Mouse (Mus musculus) ovary, postnatal 36 days (tissue): ENCODE measurements around the gene Ecel1.

Source experiments
- DNase-seq: peaks from one replicate; pipeline ENCODE4 v3.0.0; 2022; ENCODE audit warnings: low spot score, mixed read lengths

Ecel1 gene

GRCm38 (mm10) chr1:87156199-87156587 lies at the start of gene Ecel1:
Gene Ecel1 (minus strand): TSS chr1:87156521.
- no peak for DNase-seq

GRCm38 (mm10) chr1:87205502-87205901 lies 49.2 kb upstream of the Ecel1 start:
- no peak for DNase-seq

- no peak for DNase-seq
Observed at GRCm38 (mm10) chr1:87205038-87205437, 48.7 kb upstream of the Ecel1 start.

- DNase-seq, result no peak
Observed at GRCm38 (mm10) chr1:87204465-87204864, 48.1 kb upstream of the Ecel1 start, which contains the start of gene Chrng. Gene Chrng (plus strand): TSS chr1:87204657.

GRCm38 (mm10) chr1:87203779-87204178 lies 47.5 kb upstream of the Ecel1 start:
- no peak for DNase-seq

- no peak for DNase-seq
Observed at GRCm38 (mm10) chr1:87201848-87202247, 45.5 kb upstream of the Ecel1 start.

- no peak for DNase-seq
Observed at GRCm38 (mm10) chr1:87200811-87201210, 44.5 kb upstream of the Ecel1 start.

GRCm38 (mm10) chr1:87198119-87199065 lies 42.1 kb upstream of the Ecel1 start:
- DNase-seq, result no peak

GRCm38 (mm10) chr1:87197296-87197695 lies 41.0 kb upstream of the Ecel1 start:
- DNase-seq, result peak; percentile 68

- DNase-seq, result no peak
Observed at GRCm38 (mm10) chr1:87190429-87190828, 34.1 kb upstream of the Ecel1 start, which contains the start of gene Chrnd. Gene Chrnd (plus strand): TSS chr1:87190607.

GRCm38 (mm10) chr1:87187037-87187355 lies 30.7 kb upstream of the Ecel1 start:
- DNase-seq, result peak; percentile 73

- DNase-seq, result no peak
Observed at GRCm38 (mm10) chr1:87186261-87187036, 30.1 kb upstream of the Ecel1 start.

GRCm38 (mm10) chr1:87185526-87185925 lies 29.2 kb upstream of the Ecel1 start:
- no peak for DNase-seq

- peak; percentile 72 for DNase-seq
Observed at GRCm38 (mm10) chr1:87184751-87185139, 28.4 kb upstream of the Ecel1 start.

GRCm38 (mm10) chr1:87183998-87184750 lies 27.9 kb upstream of the Ecel1 start:
- no peak for DNase-seq

GRCm38 (mm10) chr1:87183013-87183412 lies 26.7 kb upstream of the Ecel1 start, which contains the start of gene Prss56:
Gene Prss56 (plus strand): TSS chr1:87183313.
- no peak for DNase-seq

- DNase-seq, result no peak
Observed at GRCm38 (mm10) chr1:87180896-87181295, 24.6 kb upstream of the Ecel1 start.

- peak; percentile 62 for DNase-seq
Observed at GRCm38 (mm10) chr1:87175852-87176292, 19.6 kb upstream of the Ecel1 start.

GRCm38 (mm10) chr1:87174006-87174955 lies 18.0 kb upstream of the Ecel1 start:
- DNase-seq, result peak; percentile 74

GRCm38 (mm10) chr1:87172316-87172715 lies 16.0 kb upstream of the Ecel1 start:
- DNase-seq, result no peak

GRCm38 (mm10) chr1:87171312-87171711 lies 15.0 kb upstream of the Ecel1 start:
- no peak for DNase-seq
